Mouse (Mus musculus) cerebellum, postnatal 4 days (tissue): ENCODE measurements at regions not wholly inside any gene's neighbourhood (a gene's known extent, or its start where the extent isn't known, plus 50 kb on each side); places are given as distances from the start of the nearest gene placed in this dataset.

Source experiments
- DNase-seq, 2 experiments: peaks; one replicate each; pipeline ENCODE4 v3.0.0; 2022; ENCODE audit warnings: low spot score in 2 of 2, mixed read lengths in 1 of 2

GRCm38 (mm10) chr4:45746451-45746850, 52.4 kb upstream of the Aldh1b1 start:
- no peak for DNase-seq

- DNase-seq = no peak
Observed at GRCm38 (mm10) chr4:45745746-45746145, 53.1 kb upstream of the Aldh1b1 start.

- DNase-seq = no peak
Observed at GRCm38 (mm10) chr4:45744849-45745407, 53.9 kb upstream of the Aldh1b1 start.

GRCm38 (mm10) chr4:45740779-45741365, 58.0 kb upstream of the Aldh1b1 start:
- peak in 1 of 2 experiments; percentile 72 for DNase-seq

- no peak for DNase-seq
Observed at GRCm38 (mm10) chr4:45740319-45740718, 58.5 kb upstream of the Aldh1b1 start.

- peak in 1 of 2 experiments; percentile 53 for DNase-seq
Observed at GRCm38 (mm10) chr4:45739696-45740095, 59.1 kb upstream of the Aldh1b1 start.

GRCm38 (mm10) chr4:45739168-45739567, 59.7 kb upstream of the Aldh1b1 start:
- no peak for DNase-seq

GRCm38 (mm10) chr4:45738746-45739145, 60.1 kb upstream of the Aldh1b1 start:
- no peak for DNase-seq

- no peak for DNase-seq
Observed at GRCm38 (mm10) chr4:45736215-45736815, 62.5 kb upstream of the Aldh1b1 start.

GRCm38 (mm10) chr4:45734011-45734410, 64.8 kb upstream of the Aldh1b1 start:
- DNase-seq = no peak

- DNase-seq = peak in 1 of 2 experiments; percentile 37
Observed at GRCm38 (mm10) chr4:45730862-45731831, 67.7 kb upstream of the Aldh1b1 start.

- no peak for DNase-seq
Observed at GRCm38 (mm10) chr4:45729801-45730200, 69.0 kb upstream of the Aldh1b1 start.

GRCm38 (mm10) chr4:45728825-45729224, 70.0 kb upstream of the Aldh1b1 start:
- DNase-seq = no peak

GRCm38 (mm10) chr4:45727915-45728314, 70.9 kb upstream of the Aldh1b1 start:
- no peak for DNase-seq

- DNase-seq = no peak
Observed at GRCm38 (mm10) chr4:45727474-45727873, 71.3 kb upstream of the Aldh1b1 start.

- no peak for DNase-seq
Observed at GRCm38 (mm10) chr4:45726783-45727182, 72.0 kb upstream of the Aldh1b1 start.

GRCm38 (mm10) chr4:45725055-45725910, 73.5 kb upstream of the Aldh1b1 start:
- DNase-seq = no peak

- DNase-seq = no peak
Observed at GRCm38 (mm10) chr4:45720352-45720751, 78.5 kb upstream of the Aldh1b1 start.

- DNase-seq = no peak
Observed at GRCm38 (mm10) chr4:45719564-45719963, 79.3 kb upstream of the Aldh1b1 start.

- DNase-seq = no peak
Observed at GRCm38 (mm10) chr4:45715878-45716277, 82.9 kb upstream of the Aldh1b1 start.

GRCm38 (mm10) chr4:45713837-45714508, 84.8 kb upstream of the Aldh1b1 start:
- DNase-seq = peak in 1 of 2 experiments; percentile 13
